Mouse (Mus musculus) hindbrain, embryonic 13.5 days (tissue): ENCODE data around the gene Mafg. TPM values are rescaled to one million over a fixed set of nuclear protein-coding genes. Genes with fewer than 3 reads are reported as not detected.

Experiments used
- ATAC-seq: fragments of 200-750 bp; cut with Nextera tagmentation; 2 replicates; pipeline ENCODE4 v1.8.0; 2017; ENCODE audit warnings: moderate TSS enrichment; ENCODE audit not compliant: low FRiP score
- H3K27ac ChIP-seq: fragments of 300-500 bp; sonication (generic); 2 replicates; pipeline ENCODE4 v1.5.1; 2015; ENCODE audit warnings: inconsistent platforms, mild to moderate bottlenecking, moderate library complexity
- H3K27me3 ChIP-seq: fragments of 300-500 bp; sonication (generic); 2 replicates; pipeline ENCODE4 v1.6.1; 2015; ENCODE audit warnings: mild to moderate bottlenecking, inconsistent platforms
- H3K36me3 ChIP-seq: fragments of 300-500 bp; sonication (generic); 2 replicates; pipeline ENCODE4 v1.6.1; 2015; ENCODE audit warnings: mild to moderate bottlenecking, inconsistent platforms
- H3K4me1 ChIP-seq: fragments of 300-500 bp; sonication (generic); replicated peaks from 2 replicates; pipeline ENCODE4 v1.6.1; 2015; ENCODE audit warnings: inconsistent platforms
- H3K4me2 ChIP-seq: fragments of 300-500 bp; sonication (generic); 2 replicates; pipeline ENCODE4 v1.6.1; 2015; ENCODE audit warnings: inconsistent platforms, mild to moderate bottlenecking, moderate library complexity
- H3K4me3 ChIP-seq: fragments of 300-500 bp; sonication (generic); 2 replicates; pipeline ENCODE4 v1.5.1; 2015; ENCODE audit warnings: mild to moderate bottlenecking, inconsistent platforms
- H3K9ac ChIP-seq: fragments of 300-500 bp; sonication (generic); 2 replicates; pipeline ENCODE4 v1.6.1; 2015; ENCODE audit warnings: mild to moderate bottlenecking, inconsistent platforms
- H3K9me3 ChIP-seq: fragments of 300-500 bp; sonication (generic); 2 replicates; pipeline ENCODE4 v1.6.1; 2016; ENCODE audit warnings: inconsistent platforms
- WGBS: fragments of 180-500 bp; shearing (Covaris S2); methylation state at CpG from one replicate; pipeline ENCODE4 v1.1.7; 2015; 5-methylcytosine and 5-hydroxymethylcytosine counted together
- polyA plus RNA-seq: library from polyadenylated mRNA; unstranded; fragments of >200 nt; fragmentation: Nextera tagmentation; extraction: Ambion mirVana; gene quantifications from 2 replicates; pipeline ENCODE4 v1.2.1, GENCODE M21; 2015

The Mafg gene
- polyA plus RNA-seq, 1 experiment from 2014 or later: 30.8 TPM

DNA sequence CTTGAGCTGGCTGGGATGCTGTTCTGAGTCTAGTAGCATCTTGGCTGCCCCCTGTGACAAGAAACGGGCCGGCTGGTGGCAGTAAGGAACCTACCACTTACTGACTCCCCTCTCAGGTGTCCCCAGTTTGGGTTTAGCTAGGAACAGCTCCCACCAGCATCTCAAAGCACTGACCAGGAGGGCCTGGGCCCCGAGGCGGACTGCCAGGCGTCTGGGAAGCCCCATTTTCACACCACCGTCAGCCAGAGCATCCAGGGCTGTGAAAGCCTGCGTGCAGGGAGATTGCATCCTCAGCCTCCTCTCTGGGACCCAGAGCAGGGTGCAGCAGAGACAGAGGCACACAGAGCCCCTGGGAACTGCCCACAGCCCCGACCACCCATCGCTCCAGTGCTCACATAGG lies 7.9 kb upstream of the Mafg start:
- Histone ChIP-seq H3K27me3 (0 out of 2 replicates have a peak, but pooled peaks cover 11% of the 10 kb centered on the region), H3K27ac (no peak overlapping the region), H3K4me2 (no peak overlapping the region), H3K36me3 (no peaks in the 10 kb centered on the region), H3K9ac (peak overlapping the region; percentile 39; the same call in 1 of the 2 replicates), H3K4me3 (no peak overlapping the region), H3K4me1 (peaks cover 18% of the 10 kb centered on the region), H3K9me3 (no peaks in the 10 kb centered on the region)
- ATAC-seq: no peak
- WGBS: 67% methylated on average over 9 of the region's 9 CpGs

GRCm38 (mm10) chr11:120634810-120635209 lies 1.4 kb upstream of the Mafg start:
- no peak overlapping the region for H3K27ac ChIP-seq
- WGBS: 81% methylated on average over 5 of the region's 5 CpGs
- H3K9ac ChIP-seq: no peak overlapping the region
- no peaks in the 10 kb centered on the region for H3K27me3 ChIP-seq
- no peak overlapping the region for H3K4me2 ChIP-seq
- no peaks in the 10 kb centered on the region for H3K9me3 ChIP-seq
- no peak for ATAC-seq
- H3K36me3 ChIP-seq: 0 out of 2 replicates have a peak, but pooled peaks cover under 1% of the 10 kb centered on the region
- H3K4me1 ChIP-seq: peaks cover 39% of the 10 kb centered on the region
- H3K4me3 ChIP-seq: no peak overlapping the region

DNA sequence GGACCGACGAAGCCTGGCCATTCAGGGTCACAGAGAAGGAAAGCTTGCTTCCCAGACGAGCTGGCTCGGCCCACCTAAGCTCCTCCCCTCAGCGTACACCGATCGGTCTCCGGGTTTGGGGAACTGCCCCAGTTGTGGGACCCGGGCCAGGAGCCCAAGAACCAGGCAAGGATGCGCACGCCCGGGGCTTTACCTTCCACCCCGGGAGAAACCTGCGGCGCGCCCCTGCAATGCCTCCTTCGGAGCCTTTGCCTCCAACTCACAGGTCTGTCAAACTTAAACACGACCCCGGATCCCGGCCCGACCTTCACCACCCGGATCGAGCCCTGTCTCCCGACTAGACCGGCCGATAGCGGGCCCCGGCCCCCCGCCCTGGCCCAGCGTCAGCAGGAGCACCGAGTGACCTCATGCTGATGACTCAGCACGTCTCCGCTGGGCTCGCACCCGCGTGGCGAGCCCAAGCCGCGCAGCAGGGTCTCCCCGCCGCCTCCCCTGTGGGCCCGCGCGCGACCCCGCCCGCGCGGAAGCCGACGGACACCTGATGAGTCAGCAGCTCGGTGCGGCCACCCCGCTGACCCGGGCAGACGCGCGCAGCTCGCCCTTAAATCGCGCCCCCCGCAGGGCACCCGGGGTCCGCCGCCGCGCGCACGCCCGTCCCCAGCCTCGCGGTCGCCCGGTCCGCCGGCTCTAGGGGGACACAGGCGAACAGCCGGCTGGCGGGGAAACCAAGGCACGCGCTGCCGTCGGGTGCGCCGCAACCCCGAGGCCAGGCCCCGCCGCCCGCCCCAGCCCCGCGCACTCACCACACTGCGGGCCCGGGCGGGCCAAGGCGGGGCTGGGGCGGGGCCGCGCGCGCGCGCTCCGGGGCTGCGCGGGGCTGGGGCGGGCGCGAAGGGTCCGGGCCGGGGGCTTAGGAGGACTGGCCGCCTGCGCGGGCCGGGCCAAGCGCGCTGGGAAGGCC lies 561 bp downstream of the Mafg start:
- H3K4me3 ChIP-seq: peak overlapping the region; percentile 94
- peak overlapping the region; percentile 92 for H3K27ac ChIP-seq
- H3K4me2 ChIP-seq: peak overlapping the region; percentile 86
- H3K27me3 ChIP-seq: no peaks in the 10 kb centered on the region
- peak overlapping the region; percentile 95 for H3K9ac ChIP-seq
- under 1% methylated on average over 106 of the region's 116 CpGs for WGBS
- peak; percentile 87 for ATAC-seq
- peaks cover 43% of the 10 kb centered on the region for H3K4me1 ChIP-seq
- no peaks in the 10 kb centered on the region for H3K9me3 ChIP-seq
- peaks cover 15% of the 10 kb centered on the region for H3K36me3 ChIP-seq

DNA sequence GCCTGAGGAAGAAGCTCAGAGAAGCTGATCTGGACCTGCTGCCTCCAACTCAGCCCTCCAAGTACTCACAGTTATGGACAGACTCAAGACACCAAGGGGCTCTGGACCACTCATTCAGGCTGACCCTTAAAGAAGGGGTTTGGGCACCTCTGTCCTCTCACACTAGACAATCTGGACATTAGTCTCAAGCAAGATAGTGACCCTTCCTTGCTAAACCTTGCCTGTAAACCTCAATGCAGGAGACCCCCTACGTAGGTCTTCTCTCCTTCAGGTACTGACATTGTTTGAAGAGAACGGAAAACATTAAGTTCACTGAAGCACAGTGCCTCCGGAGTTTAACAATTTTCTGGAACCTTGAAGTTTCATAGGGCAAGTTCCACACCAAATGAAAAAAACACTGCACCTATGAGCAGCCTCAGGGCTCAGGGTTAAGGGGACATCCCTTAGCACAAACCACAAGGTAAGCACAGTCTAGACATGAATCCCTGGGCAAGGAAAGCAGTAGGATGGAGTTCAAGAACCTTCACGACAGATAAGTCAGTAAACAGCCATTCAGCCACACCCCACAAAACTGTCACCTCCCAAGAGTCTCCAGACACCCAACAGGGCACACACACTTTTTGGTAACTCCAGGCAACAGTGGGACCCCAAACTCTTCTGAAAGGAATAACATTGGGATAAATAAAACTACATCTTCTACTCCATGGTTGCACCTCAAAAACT lies 1.5 kb downstream of the Mafg start:
- 69% methylated on average over 4 of the region's 4 CpGs for WGBS

GRCm38 (mm10) chr11:120630881-120631725 lies 2.3 kb downstream of the Mafg start:
- H3K4me3 ChIP-seq: peak overlapping the region; percentile 94; the same call in 1 of the 2 replicates
- H3K4me2 ChIP-seq: peak overlapping the region; percentile 86
- peaks cover 43% of the 10 kb centered on the region for H3K4me1 ChIP-seq
- no peaks in the 10 kb centered on the region for H3K9me3 ChIP-seq
- peak overlapping the region; percentile 95 for H3K9ac ChIP-seq
- peak overlapping the region; percentile 64; the same call in 1 of the 2 replicates for H3K27ac ChIP-seq
- H3K36me3 ChIP-seq: peaks cover 31% of the 10 kb centered on the region
- H3K27me3 ChIP-seq: no peaks in the 10 kb centered on the region
- WGBS: 54% methylated on average over 7 of the region's 7 CpGs
- ATAC-seq: no peak

More for the DNA sequence above, 1.5 kb downstream of the Mafg start:
- no peak for ATAC-seq
- H3K36me3 ChIP-seq: peaks cover 24% of the 10 kb centered on the region
- peak overlapping the region; percentile 92; the same call in 1 of the 2 replicates for H3K27ac ChIP-seq
- H3K27me3 ChIP-seq: no peaks in the 10 kb centered on the region
- H3K9ac ChIP-seq: peak overlapping the region; percentile 95
- no peaks in the 10 kb centered on the region for H3K9me3 ChIP-seq
- peaks cover 43% of the 10 kb centered on the region for H3K4me1 ChIP-seq
- peak overlapping the region; percentile 94 for H3K4me3 ChIP-seq
- peak overlapping the region; percentile 86 for H3K4me2 ChIP-seq

DNA sequence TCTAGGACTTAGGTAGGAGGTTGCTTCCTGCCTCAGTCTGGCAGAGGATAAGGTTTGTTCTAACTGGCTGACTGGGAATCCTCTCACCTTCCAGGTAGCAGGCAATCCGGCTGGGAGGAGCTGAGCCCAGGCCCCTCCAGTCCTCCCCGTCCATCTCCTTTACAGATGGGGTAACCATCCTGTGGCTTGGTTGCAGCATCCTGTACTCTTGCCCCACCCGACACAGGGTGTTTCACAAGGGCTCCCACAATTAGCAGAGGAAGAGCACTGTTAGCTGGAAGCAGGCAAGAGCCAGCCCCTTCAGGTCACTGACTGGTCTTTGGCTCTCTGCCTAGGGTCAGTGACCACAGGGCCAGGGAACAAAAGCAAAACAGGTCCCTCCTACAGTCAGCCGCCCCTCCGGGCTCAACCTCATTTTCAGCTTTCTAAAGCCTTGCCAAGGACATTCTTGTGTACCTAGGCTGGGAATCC lies 3.0 kb downstream of the Mafg start:
- Histone ChIP-seq H3K27ac (peak overlapping the region; percentile 64), H3K4me3 (peak overlapping the region; percentile 8; the same call in 1 of the 2 replicates), H3K9ac (peak overlapping the region; percentile 63), H3K4me1 (peaks cover 47% of the 10 kb centered on the region), H3K9me3 (no peaks in the 10 kb centered on the region), H3K4me2 (peak overlapping the region; percentile 26), H3K27me3 (no peaks in the 10 kb centered on the region), H3K36me3 (peaks cover 32% of the 10 kb centered on the region)
- WGBS: 43% methylated on average over 5 of the region's 5 CpGs
- ATAC-seq: no peak

- H3K27ac ChIP-seq: peak overlapping the region; percentile 64
- no peaks in the 10 kb centered on the region for H3K9me3 ChIP-seq
- no peaks in the 10 kb centered on the region for H3K27me3 ChIP-seq
- ATAC-seq: no peak
- H3K4me3 ChIP-seq: no peak overlapping the region
- H3K4me2 ChIP-seq: peak overlapping the region; percentile 26
- WGBS: 41% methylated on average over 7 of the region's 7 CpGs
- H3K4me1 ChIP-seq: peaks cover 52% of the 10 kb centered on the region
- H3K36me3 ChIP-seq: peaks cover 32% of the 10 kb centered on the region
- H3K9ac ChIP-seq: peak overlapping the region; percentile 63
Observed at GRCm38 (mm10) chr11:120629911-120630310, 3.5 kb downstream of the Mafg start.

- no peak overlapping the region for H3K4me3 ChIP-seq
- 73% methylated on average over 23 of the region's 23 CpGs for WGBS
- peak overlapping the region; percentile 26 for H3K4me2 ChIP-seq
- 0 out of 2 replicates have a peak overlapping the region, but pooled peaks have one; percentile 63 for H3K9ac ChIP-seq
- H3K9me3 ChIP-seq: no peaks in the 10 kb centered on the region
- peaks cover 32% of the 10 kb centered on the region for H3K36me3 ChIP-seq
- H3K27ac ChIP-seq: 0 out of 2 replicates have a peak overlapping the region, but pooled peaks have one; percentile 64
- ATAC-seq: no peak
- no peaks in the 10 kb centered on the region for H3K27me3 ChIP-seq
- H3K4me1 ChIP-seq: peaks cover 50% of the 10 kb centered on the region
Observed at GRCm38 (mm10) chr11:120629341-120629730, 4.1 kb downstream of the Mafg start.

GRCm38 (mm10) chr11:120628601-120629340 lies 4.6 kb downstream of the Mafg start:
- H3K4me2 ChIP-seq: no peak overlapping the region

DNA sequence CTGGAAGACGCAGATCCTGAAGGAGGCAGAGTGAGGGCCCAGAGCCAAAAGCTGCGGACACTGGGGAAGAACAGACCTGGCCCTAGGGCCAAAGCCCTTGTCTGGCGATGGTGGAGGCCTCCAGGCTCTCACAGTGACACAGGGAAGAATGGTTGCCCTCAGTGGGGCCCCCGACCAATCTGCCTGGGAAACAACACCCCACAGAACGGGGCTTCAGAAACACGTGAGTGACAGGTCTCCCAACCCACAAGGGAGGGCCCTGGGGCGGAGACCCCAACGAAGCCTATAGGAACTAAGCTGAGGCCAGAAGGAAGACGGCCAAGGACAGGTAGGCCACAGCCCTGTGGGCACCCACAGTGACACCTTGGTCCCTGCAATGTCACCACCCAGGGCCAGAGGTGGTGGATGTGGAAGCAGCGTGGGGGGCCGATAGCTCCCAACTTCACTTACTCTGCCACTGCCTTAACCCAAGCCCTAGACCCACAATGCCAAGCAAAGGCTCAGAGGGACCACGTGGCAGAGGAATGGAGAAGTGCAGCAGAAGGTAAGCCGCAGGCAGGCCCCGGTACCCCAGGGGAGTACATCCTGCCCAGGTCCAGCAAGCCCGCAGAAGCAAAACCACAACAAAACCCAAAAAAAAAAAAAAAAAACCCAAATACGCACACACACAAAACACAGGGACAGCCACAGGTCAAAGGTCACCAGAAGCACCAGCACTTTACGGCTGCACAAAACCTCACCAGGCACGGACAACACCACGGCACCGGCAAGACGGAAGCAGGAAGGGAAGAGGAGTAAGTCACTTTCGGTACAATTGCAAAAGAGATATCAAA lies 5.7 kb downstream of the Mafg start:
- no peak overlapping the region for H3K27ac ChIP-seq
- no peak overlapping the region for H3K4me2 ChIP-seq
- no peaks in the 10 kb centered on the region for H3K9me3 ChIP-seq
- ATAC-seq: no peak
- peaks cover 55% of the 10 kb centered on the region for H3K4me1 ChIP-seq
- no peak overlapping the region for H3K4me3 ChIP-seq
- 80% methylated on average over 22 of the region's 22 CpGs for WGBS
- no peak overlapping the region for H3K9ac ChIP-seq
- H3K27me3 ChIP-seq: no peaks in the 10 kb centered on the region
- H3K36me3 ChIP-seq: peaks cover 40% of the 10 kb centered on the region

More at GRCm38 (mm10) chr11:120628601-120629340, 4.6 kb downstream of the Mafg start:
- Histone ChIP-seq H3K36me3 (peaks cover 32% of the 10 kb centered on the region), H3K27me3 (no peaks in the 10 kb centered on the region), H3K4me1 (peaks cover 50% of the 10 kb centered on the region), H3K9me3 (no peaks in the 10 kb centered on the region), H3K4me3 (no peak overlapping the region), H3K27ac (no peak overlapping the region), H3K9ac (no peak overlapping the region)
- WGBS: 94% methylated on average over 23 of the region's 23 CpGs
- ATAC-seq: no peak
